Mouse (Mus musculus) CD4-positive, CD25-positive, alpha-beta regulatory T cell, adult 9 weeks (primary cell): ENCODE measurements around the gene Ifi205. TPM values are rescaled to one million over a fixed set of nuclear protein-coding genes. Genes with fewer than 3 reads are reported as not detected.

Experiments used
- polyA plus RNA-seq: library from polyadenylated mRNA; unstranded; fragments of 100-300 nt; shearing (Covaris generic); gene quantifications from one replicate; pipeline ENCODE4 v1.2.1, GENCODE M21; 2017

The Ifi205 gene
- not detected for polyA plus RNA-seq

DNA sequence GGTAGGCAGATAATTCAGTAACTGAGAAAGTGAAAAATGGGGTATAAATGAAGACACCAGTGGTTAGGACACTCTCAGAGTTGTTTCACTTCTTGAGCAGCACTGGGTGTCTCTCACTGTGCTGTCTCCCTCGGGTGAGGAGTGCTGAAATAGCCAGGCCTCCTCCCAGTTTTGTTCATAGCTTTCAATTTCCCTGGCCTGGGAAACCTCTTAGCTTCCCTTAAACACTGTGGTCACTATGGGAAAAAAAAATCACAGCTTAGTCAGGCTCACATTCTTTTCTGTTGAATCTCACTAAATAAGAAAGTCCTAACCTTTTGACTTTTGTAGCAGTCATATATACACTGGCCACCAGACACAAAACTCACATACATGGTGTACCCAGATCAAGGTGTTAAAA, at the start of gene Ifi205:
TSS of gene Ifi205 (minus strand) at position 113 of the 400 bp plus-strand sequence.

GRCm38 (mm10) chr1:174066305-174066704, 34.7 kb upstream of the Ifi205 start, which contains the start of gene Olfr430:
TSS of gene Olfr430 (plus strand) at chr1:174066605.

GRCm38 (mm10) chr1:174048893-174049292, 17.3 kb upstream of the Ifi205 start, which contains the start of gene Olfr432:
TSS of gene Olfr432 (plus strand) at chr1:174049205.

DNA sequence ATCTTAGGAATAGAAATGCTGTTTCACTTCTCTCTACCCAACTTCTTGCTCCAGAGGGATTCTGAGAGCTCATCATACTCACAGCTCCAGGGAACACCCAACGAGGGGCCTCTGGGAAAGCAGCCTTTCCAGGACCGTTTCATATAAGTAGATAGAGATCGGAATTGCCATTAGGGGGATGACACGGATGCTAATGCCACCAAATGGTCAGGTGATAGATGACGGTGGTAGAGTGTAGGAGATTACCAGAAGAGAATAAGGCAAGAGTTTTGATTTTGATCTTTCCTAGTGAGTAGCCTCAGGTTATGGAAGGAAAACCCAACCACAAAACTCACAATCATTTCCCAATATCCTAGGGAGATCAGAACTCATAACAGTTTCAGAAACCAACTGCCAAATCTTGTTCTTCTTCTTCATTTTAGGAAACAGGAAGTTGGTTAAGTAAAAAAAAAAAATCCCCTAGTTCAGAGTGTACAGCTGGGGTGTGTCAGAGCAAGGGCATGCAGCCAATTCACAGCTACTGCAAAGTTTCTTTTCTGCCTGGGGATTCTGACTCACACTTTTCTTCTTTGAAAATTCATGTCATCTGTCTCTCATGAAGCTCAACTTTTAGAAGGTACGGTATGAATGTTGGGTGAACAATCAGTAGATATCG, 9.0 kb upstream of the Ifi205 start, which contains the start of gene Olfr433:
TSS of gene Olfr433 (plus strand) at position 183 of the 655 bp plus-strand sequence.

DNA sequence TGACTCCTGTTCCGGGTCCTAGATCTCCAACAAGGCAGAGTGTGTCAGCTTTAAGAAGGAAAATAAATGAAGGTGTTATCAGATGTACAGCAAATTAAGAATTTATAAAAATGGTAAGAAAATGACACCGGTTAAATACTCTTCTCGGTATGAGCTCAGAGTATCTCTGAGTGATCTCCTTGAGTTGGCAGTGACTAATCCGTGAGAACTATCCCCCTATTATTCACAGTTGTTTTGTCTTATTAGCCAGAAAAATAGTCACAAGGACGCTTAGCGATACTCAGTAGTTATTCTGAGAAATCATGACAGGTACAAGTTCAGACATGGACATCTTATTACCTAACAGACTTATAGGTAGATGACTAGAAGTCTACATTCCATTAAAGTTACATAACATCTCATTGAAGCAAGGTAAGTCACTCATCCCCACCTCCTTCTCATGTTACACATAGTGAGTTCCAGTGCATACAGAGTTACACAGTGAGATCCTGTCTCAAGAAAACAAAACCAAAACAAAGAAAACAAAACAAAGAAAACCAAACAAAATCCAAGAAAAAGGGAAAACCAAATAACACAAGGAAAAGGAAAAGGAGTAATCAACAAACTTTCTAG, 48.8 kb downstream of the Ifi205 start, which contains the start of gene Ifi202b:
TSS of gene Ifi202b (minus strand) at position 51 of the 612 bp plus-strand sequence.

Other genes starting within 250 kb of the Ifi205 start
- 1.2 TPM for gene Ifi211, start 118.8 kb downstream of the Ifi205 start, polyA plus RNA-seq
- gene Mndal, start 89.3 kb downstream of the Ifi205 start, polyA plus RNA-seq = 543 TPM
- 438 TPM for gene Ifi203, start 89.1 kb downstream of the Ifi205 start, polyA plus RNA-seq
- gene Ifi202b, start 49.1 kb downstream of the Ifi205 start, polyA plus RNA-seq = not detected
- not detected for gene Olfr433, start 8.9 kb upstream of the Ifi205 start, polyA plus RNA-seq
- not detected for gene Olfr432, start 17.4 kb upstream of the Ifi205 start, polyA plus RNA-seq
- not detected for gene Olfr430, start 34.8 kb upstream of the Ifi205 start, polyA plus RNA-seq
- not detected for gene Olfr429, start 52.5 kb upstream of the Ifi205 start, polyA plus RNA-seq
- not detected for gene Olfr427, start 65.1 kb upstream of the Ifi205 start, polyA plus RNA-seq
- gene Olfr231, start 89.4 kb upstream of the Ifi205 start, polyA plus RNA-seq = not detected
- not detected for gene Olfr424, start 99.7 kb upstream of the Ifi205 start, polyA plus RNA-seq
- not detected for gene Olfr420, start 123.8 kb upstream of the Ifi205 start, polyA plus RNA-seq
- gene Spta1, start 141.0 kb upstream of the Ifi205 start, polyA plus RNA-seq = 0.04 TPM
- not detected for gene Olfr419, start 220.3 kb upstream of the Ifi205 start, polyA plus RNA-seq